Mouse (Mus musculus) mesoderm, embryonic 11.5 days (tissue): ENCODE measurements around the gene Rd3.
A peak's percentile ranks its signal among the peaks of the same experiment; 100 is the strongest.

Source experiments
- DNase-seq: peaks from one replicate; pipeline ENCODE4 v3.0.0-alpha.2; 2012; ENCODE audit warnings: low read depth, low spot score

Gene Rd3

GRCm38 (mm10) chr1:191963948-191964772 lies 13.0 kb upstream of the Rd3 start:
- peak; percentile 77 for DNase-seq

- DNase-seq: peak; percentile 89
Measured at GRCm38 (mm10) chr1:191964773-191965481, 12.2 kb upstream of the Rd3 start.

- DNase-seq: no peak
Measured at GRCm38 (mm10) chr1:191969939-191970338, 7.2 kb upstream of the Rd3 start.

- DNase-seq: no peak
Measured at GRCm38 (mm10) chr1:191974509-191975405, 2.4 kb upstream of the Rd3 start.

DNA sequence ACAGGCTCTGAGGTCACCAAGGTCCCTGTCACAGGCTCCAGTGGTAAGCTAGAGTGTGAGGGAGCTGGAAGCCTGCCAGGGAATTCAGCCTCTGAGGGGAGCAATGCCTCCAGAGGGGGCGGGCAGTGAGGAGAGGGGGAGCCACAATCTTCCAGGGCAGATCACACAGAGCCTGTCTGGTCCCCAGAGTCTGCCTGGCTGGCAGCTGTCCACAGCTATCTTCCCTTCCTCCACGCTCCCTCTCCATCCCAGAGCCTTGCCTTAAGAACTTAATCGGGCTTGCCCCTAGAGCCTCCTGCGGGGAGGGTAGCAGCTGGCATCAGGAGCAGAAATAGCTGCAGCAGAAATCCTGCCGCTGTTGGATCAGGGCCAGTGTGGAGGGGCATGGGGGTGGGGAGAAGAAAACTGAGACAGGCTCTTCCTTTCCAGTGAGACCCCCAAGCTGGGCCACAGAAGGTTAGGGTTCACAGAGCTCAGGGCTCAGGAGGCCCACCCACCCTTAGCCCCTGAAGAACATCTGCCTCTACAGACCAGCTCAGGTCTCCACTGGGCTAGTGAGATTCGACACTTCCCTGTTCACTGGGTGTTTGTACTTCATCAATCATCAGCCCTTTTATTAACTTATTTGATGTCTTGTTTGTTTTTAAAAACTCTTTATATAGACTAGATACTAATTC lies 4.4 kb downstream of the Rd3 start:
- peak; percentile 60 for DNase-seq

DNA sequence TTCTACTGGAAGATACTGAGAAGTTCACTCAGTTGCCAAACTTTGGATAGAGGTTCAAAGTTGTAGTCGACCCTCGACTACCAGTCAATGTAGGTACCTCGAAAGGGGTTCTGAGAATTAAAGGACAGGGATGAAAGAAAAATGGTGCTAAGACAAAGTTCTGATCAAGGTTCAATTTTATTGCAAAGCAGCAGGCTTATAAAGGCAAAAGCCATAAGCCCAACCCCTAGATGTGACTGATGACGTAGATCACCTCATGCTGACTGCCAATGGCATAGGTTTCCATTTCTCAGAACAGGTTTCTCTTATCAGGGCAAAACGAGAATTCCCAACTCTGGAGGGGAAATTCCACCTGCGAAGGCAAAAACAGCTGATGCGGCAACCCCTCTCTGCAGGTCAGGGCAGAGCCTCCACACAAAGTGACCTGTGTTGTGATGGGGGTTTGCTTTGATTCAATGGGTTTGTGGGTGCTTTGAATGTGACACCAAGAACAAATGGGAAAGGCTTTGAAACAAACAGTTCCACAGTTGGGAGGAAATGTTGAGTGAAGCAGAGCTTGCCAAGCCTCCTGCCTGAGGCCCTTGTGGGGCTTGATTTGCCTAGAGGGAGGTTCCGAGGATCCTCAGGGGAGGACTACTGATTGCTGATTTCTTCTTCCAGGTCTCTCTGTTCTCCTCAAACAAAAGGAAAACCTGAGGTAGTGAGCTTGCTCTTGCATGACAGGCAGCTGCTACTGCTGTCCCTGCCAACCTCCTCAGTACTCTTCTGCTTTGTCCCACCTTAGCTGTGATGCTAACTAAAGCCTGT lies 9.7 kb downstream of the Rd3 start:
- DNase-seq: no peak

DNA sequence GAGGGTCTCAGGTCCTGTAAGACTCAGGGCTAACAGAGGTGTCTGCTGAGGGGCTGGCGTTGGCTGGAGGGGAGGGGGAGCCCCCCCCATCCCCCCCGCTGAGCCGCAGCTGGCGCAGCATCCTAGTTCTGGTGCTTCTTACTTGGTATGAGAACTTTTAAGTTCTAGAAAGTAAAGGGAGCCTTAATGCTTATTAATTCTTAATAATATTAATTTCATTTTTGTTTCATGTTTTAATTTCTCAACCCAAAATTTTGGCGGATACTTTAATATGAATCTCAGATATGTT lies 10.3 kb downstream of the Rd3 start:
- DNase-seq: no peak

GRCm38 (mm10) chr1:191988646-191989045 lies 11.5 kb downstream of the Rd3 start:
- no peak for DNase-seq

DNA sequence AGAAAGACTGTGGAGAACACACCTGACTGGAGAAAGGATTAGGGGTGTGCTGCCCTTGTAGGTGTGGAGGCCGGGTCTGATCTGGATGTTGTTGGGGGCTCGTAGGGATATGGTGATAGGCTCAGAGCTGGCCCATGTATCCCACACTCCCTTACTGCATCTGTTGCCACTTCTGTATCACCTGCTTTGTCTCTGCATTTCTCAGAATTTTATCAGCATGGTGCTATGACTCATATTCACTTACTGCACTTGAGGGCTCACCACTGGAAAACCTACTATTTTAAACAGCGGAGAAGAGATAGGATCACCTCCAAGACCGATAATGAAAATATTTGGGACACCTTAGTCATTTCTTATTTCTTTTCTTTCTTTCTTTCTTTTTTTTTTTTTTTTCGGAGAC lies 11.9 kb downstream of the Rd3 start:
- DNase-seq: no peak

- DNase-seq: peak; percentile 95
Measured at GRCm38 (mm10) chr1:191989994-191990393, 12.8 kb downstream of the Rd3 start.

GRCm38 (mm10) chr1:191992040-191992780 lies 15.0 kb downstream of the Rd3 start:
- no peak for DNase-seq

DNA sequence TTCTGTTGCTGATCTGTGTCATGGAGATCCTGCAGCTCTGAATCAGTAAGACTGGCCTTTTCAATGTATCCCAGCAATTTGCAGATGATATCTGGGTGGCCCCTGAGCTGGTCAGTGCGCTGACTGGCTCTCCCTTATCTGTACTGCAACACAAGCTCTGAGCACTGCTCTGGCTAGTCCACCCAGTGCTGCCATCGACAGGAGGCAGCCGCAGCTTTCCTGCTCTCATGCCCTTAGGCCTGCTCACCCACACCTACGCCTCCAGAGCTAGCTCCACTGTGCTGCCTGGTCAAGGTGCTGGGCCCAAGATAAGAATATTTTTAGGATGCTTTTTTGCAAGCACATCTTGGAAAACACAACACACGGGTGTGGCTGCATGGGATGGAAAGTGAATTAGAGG lies 17.3 kb downstream of the Rd3 start:
- no peak for DNase-seq

- DNase-seq: peak; percentile 63
Measured at GRCm38 (mm10) chr1:191995488-191995887, 18.3 kb downstream of the Rd3 start.

DNA sequence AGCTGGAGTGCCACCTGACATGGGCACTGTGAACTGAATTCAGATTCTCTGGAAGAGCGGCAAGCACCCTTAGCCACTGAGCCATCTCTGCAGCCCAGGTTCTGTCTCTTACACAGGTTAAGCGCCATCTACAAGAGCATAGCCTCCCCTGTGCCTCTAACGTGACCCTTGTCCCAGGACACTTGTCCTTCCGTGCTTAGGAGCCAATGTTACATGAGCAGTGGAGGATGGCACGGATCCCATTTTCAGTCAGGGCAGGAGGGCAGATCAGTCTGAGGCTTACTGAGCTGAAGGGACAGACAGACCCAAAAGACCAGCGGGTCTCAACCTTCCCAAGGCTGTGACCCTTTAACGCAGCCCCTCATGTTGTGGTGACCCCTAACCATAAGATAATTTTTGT lies 18.7 kb downstream of the Rd3 start:
- DNase-seq: no peak

- DNase-seq: no peak
Measured at GRCm38 (mm10) chr1:191996621-191997185, 19.5 kb downstream of the Rd3 start.

GRCm38 (mm10) chr1:191999022-191999421 lies 21.9 kb downstream of the Rd3 start:
- no peak for DNase-seq
